Mouse (Mus musculus) liver, embryonic 11.5 days (tissue): ENCODE measurements around the gene Vax2. TPM values are rescaled to one million over a fixed set of nuclear protein-coding genes. Genes with fewer than 3 reads are reported as not detected.

Source experiments
- ATAC-seq: fragments of 200-750 bp; cut with Nextera tagmentation; replicated peaks from 2 replicates; pipeline ENCODE4 v1.8.0; 2017; ENCODE audit warnings: moderate number of reproducible peaks, mild to moderate bottlenecking, moderate TSS enrichment, moderate library complexity; ENCODE audit not compliant: low FRiP score
- DNase-seq: peaks from one replicate; pipeline ENCODE4 v3.0.0-alpha.2; 2017; ENCODE audit warnings: low spot score
- H3K27ac ChIP-seq: fragments of 300-500 bp; sonication (generic); 2 replicates; pipeline ENCODE4 v1.5.1; 2014; ENCODE audit warnings: mild to moderate bottlenecking, low read depth, low read length, control low read depth
- H3K27me3 ChIP-seq: fragments of 300-500 bp; sonication (generic); replicated peaks from 2 replicates; pipeline ENCODE4 v1.6.1; 2014; ENCODE audit warnings: low read length, mixed read lengths; ENCODE audit not compliant: control insufficient read depth, insufficient read depth
- H3K36me3 ChIP-seq: fragments of 300-500 bp; sonication (generic); 2 replicates; pipeline ENCODE4 v1.6.1; 2014; ENCODE audit warnings: mild to moderate bottlenecking, low read length, moderate library complexity, mixed read lengths; ENCODE audit not compliant: control insufficient read depth, insufficient read depth
- H3K4me1 ChIP-seq: fragments of 300-500 bp; sonication (generic); replicated peaks from 2 replicates; pipeline ENCODE4 v1.6.1; 2014; ENCODE audit warnings: low read length, mixed read lengths; ENCODE audit not compliant: control insufficient read depth, insufficient read depth
- H3K4me2 ChIP-seq: fragments of 300-500 bp; sonication (generic); 2 replicates; pipeline ENCODE4 v1.6.1; 2014; ENCODE audit warnings: mild to moderate bottlenecking, control low read depth, moderate library complexity
- H3K4me3 ChIP-seq: fragments of 300-500 bp; sonication (generic); 2 replicates; pipeline ENCODE4 v1.5.1; 2014; ENCODE audit warnings: low read depth, low read length, control low read depth
- H3K9ac ChIP-seq: fragments of 300-500 bp; sonication (generic); 2 replicates; pipeline ENCODE4 v1.6.1; 2014; ENCODE audit warnings: low read depth, low read length, control low read depth
- H3K9me3 ChIP-seq: fragments of 300-500 bp; sonication (generic); 2 replicates; pipeline ENCODE4 v1.6.1; 2016; ENCODE audit warnings: low read length, inconsistent platforms, mixed read lengths; ENCODE audit not compliant: control insufficient read depth
- WGBS: fragments of 180-500 bp; shearing (Covaris S2); extraction: QIAGEN DNeasy Blood & Tissue Kit; methylation state at CpG from one replicate; pipeline ENCODE4 v1.1.7; 2014; 5-methylcytosine and 5-hydroxymethylcytosine counted together
- polyA plus RNA-seq: library from polyadenylated mRNA; unstranded; fragments of >200 nt; fragmentation: Nextera tagmentation; extraction: Ambion mirVana; gene quantifications from 2 replicates; pipeline ENCODE4 v1.2.1, GENCODE M21; 2014

Gene Vax2
- polyA plus RNA-seq, 1 experiment from 2014 or later, result not detected

DNA sequence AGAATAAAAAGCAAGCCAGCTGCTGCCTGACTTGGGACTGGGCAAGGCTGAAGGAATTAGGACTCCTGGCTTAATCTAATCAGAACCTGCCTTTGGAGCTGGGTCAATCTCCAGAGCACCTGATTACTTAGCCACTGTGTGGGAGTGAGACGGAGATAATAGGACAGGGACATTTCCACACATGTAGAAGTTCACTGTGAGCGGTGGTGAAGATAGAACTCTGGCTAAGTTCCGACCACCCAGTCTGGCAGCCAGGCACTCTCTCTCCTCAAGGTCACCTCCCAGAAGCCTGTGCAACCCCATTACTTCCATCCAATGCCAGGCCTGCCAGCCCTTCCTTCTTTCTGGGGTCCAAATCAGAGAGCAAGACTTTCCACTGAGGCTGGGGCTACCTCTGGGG, 55.9 kb downstream of the Vax2 start:
- H3K4me1 ChIP-seq, result peaks cover 5% of the 10 kb centered on the region
- H3K27me3 ChIP-seq, result peaks cover 24% of the 10 kb centered on the region
- H3K9me3 ChIP-seq, result no peaks in the 10 kb centered on the region
- DNase-seq (no peak), ATAC-seq (no peak)
- H3K27ac ChIP-seq, result no peak overlapping the region
- no peak overlapping the region for H3K9ac ChIP-seq
- H3K36me3 ChIP-seq, result peaks cover 11% of the 10 kb centered on the region; the same call in 1 of the 2 replicates
- 63% methylated on average over 3 of the region's 3 CpGs for WGBS
- H3K4me2 ChIP-seq, result no peak overlapping the region
- no peak overlapping the region for H3K4me3 ChIP-seq

DNA sequence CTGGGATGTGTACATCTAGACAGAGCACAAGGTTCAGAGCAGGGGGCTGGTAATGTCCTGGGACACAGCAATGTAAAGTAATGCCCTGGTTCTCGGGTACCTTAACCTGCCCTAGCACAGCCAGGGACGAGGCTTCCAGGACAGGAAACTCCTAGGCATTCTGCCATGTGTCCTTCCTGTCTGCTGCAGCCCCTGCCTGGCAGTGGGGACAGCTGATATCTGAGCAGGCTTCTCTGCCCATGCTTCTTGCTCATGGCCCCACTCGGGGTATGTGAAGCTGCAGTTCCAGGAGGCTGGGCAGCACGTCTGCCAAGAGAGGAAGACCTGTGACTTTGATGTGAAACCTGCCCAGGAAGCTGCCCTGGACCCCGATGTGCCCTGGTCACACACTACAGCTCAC, 57.4 kb downstream of the Vax2 start:
- ATAC-seq (no peak), DNase-seq (no peak)
- no peak overlapping the region for H3K9ac ChIP-seq
- WGBS, result 85% methylated on average over 5 of the region's 5 CpGs
- H3K9me3 ChIP-seq, result no peaks in the 10 kb centered on the region
- no peak overlapping the region for H3K4me3 ChIP-seq
- no peak overlapping the region for H3K27ac ChIP-seq
- peaks cover 9% of the 10 kb centered on the region for H3K27me3 ChIP-seq
- H3K4me1 ChIP-seq, result no peaks in the 10 kb centered on the region
- no peak overlapping the region for H3K4me2 ChIP-seq
- peaks cover 21% of the 10 kb centered on the region for H3K36me3 ChIP-seq

GRCm38 (mm10) chr6:83774126-83774525, 63.1 kb downstream of the Vax2 start:
- Histone ChIP-seq H3K4me1 (peaks cover 12% of the 10 kb centered on the region), H3K27me3 (no peaks in the 10 kb centered on the region), H3K36me3 (peaks cover 20% of the 10 kb centered on the region), H3K4me2 (peak overlapping the region; percentile 94), H3K4me3 (peak overlapping the region; percentile 95), H3K27ac (no peak overlapping the region), H3K9ac (peak overlapping the region; percentile 96; the same call in 1 of the 2 replicates), H3K9me3 (no peaks in the 10 kb centered on the region)
- no peak for ATAC-seq
- no peak for DNase-seq
- WGBS, result 69% methylated on average over 8 of the region's 9 CpGs

DNA sequence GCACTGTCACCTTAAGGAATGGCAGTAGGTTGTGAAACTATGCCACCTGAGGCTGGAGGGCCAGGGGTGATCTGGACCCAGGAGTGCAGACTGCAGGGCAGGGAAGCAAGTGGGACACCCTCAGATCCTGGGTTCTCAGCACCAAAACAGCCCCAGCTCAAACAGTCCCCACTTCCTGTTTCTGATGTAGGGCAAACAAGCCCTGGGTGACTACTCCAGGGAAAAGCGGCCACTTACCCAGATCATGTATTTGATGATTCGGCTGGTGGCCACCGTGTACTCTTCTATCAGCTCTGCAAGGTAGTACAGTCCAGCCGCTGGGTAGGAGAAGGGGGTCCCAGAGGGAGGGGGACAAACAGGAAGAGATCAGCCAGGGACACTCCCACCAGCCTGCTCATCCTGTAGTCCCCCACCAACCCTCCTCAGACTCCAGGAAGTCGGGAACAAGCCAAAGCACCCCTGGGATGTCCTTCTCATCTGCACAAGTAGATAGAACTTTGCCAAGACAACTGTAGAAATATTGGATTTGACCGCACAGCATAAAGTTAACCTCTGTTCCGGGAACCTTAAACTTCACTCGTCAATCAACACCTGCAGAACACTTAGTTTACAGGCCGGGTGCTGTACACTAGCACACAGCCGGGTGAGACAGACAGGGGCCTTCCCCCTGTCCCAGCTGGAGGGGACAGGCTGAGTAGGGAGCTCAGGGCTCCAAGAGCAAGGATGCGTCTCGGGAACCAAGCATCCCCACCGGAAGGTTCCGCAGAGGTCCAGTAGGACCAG, 63.9 kb downstream of the Vax2 start:
- ATAC-seq (peak; percentile 50), DNase-seq (peak; percentile 58)
- Histone ChIP-seq H3K36me3 (peaks cover 17% of the 10 kb centered on the region), H3K27me3 (no peaks in the 10 kb centered on the region), H3K9me3 (no peaks in the 10 kb centered on the region), H3K27ac (peak overlapping the region; percentile 86), H3K4me1 (peaks cover 12% of the 10 kb centered on the region), H3K4me2 (peak overlapping the region; percentile 94), H3K9ac (peak overlapping the region; percentile 96), H3K4me3 (peak overlapping the region; percentile 95)
- 1% methylated on average over 14 of the region's 14 CpGs for WGBS

DNA sequence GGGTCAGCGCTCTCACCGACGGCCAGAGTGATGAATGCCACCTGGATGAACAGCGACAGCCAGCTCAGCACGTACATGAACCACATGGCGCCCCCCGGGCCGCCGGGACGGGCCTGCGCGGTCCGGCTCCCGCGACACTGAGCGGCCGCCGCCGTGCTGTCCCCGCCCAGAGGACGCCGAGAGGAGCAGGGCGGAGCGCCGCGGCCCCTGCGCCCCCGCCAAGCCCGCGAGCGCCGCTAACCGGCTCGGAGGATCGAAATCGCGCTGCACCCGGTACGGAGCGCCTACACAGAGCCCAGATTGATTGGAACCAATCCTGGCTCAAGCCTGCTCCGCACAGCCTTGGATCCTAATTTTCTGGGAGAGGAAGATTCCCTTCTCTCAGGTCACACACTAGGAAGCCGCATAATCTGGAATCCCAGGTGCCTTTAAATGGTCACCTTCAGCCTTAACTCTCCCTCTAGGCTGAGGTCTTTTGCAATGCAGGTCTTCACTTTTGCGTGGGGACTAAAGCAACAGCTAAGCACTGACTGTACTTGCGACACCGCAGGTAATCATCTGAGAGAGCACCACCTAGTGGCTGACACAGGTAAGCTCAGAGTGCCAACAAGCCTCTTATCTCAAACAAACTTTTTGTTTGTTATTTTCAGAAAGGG, 64.7 kb downstream of the Vax2 start, which contains the start of gene Tex261:
TSS of gene Tex261 (minus strand) at position 176 of the 656 bp plus-strand sequence.
- peak within 1 kb of the TSS; percentile 86 for H3K27ac ChIP-seq
- peak within 1 kb of the TSS; percentile 94 for H3K4me2 ChIP-seq
- H3K27me3 ChIP-seq, result no peaks in the 10 kb centered on the region
- H3K4me1 ChIP-seq, result peaks cover 12% of the 10 kb centered on the region
- H3K4me3 ChIP-seq, result peak within 1 kb of the TSS; percentile 95
- DNase-seq, result peak; percentile 83
- peaks cover 17% of the 10 kb centered on the region for H3K36me3 ChIP-seq
- WGBS, result under 1% methylated on average over 44 of the region's 45 CpGs
- ATAC-seq, result peak; percentile 93
- peak within 1 kb of the TSS; percentile 96 for H3K9ac ChIP-seq
- no peaks in the 10 kb centered on the region for H3K9me3 ChIP-seq

DNA sequence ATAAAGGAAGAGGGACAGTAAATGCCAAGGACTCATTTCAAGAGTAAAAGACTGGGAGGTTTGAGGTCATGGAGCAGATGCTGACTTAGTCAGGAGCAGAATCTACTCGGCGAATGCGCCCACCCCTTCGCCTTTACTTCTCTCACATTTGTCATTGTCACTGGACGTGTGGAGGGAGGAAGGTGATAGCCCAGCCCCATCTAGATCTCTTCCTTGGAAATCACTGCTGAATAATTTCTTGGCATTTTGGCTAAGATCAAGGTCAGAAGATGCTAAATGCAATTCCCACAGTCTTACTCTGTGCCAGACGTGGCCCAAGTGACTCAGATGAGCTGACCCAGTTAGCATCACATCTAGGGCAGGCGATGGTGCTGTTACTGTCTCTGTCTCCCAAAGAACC, 67.2 kb downstream of the Vax2 start:
- 72% methylated on average over 7 of the region's 7 CpGs for WGBS
- no peak for DNase-seq
- no peak overlapping the region for H3K4me3 ChIP-seq
- no peak overlapping the region for H3K9ac ChIP-seq
- H3K9me3 ChIP-seq, result no peaks in the 10 kb centered on the region
- no peak for ATAC-seq
- peaks cover 12% of the 10 kb centered on the region for H3K4me1 ChIP-seq
- H3K27ac ChIP-seq, result no peak overlapping the region
- H3K27me3 ChIP-seq, result no peaks in the 10 kb centered on the region
- H3K36me3 ChIP-seq, result peaks cover 5% of the 10 kb centered on the region
- no peak overlapping the region for H3K4me2 ChIP-seq

- Histone ChIP-seq H3K4me2 (no peak overlapping the region), H3K4me1 (peaks cover 8% of the 10 kb centered on the region), H3K27ac (no peak overlapping the region), H3K27me3 (no peaks in the 10 kb centered on the region), H3K4me3 (no peak overlapping the region), H3K9ac (no peak overlapping the region), H3K36me3 (no peaks in the 10 kb centered on the region), H3K9me3 (no peaks in the 10 kb centered on the region)
- ATAC-seq (no peak), DNase-seq (no peak)
- WGBS, result 4% methylated on average over 5 of the region's 5 CpGs
Measured at GRCm38 (mm10) chr6:83779026-83779425, 68.0 kb downstream of the Vax2 start.

DNA sequence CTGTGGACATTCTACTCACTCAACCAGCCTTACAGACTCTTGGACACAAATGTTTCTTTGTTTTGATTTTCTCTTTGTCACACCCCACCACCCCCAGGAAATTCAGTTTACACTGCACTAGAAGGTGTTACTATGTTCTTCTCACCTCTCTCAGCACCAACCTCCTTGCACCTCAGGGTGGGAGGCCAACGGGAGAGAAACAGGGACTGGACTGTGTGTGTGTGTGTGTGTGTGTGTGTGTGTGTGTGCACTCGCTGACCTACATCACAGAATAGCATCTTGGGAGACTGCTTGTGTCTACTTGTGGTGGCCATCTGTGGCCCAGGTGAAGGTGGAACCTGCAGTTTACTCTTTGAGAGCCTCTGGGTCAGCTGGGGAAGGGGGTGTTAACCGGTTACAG, 75.4 kb downstream of the Vax2 start:
- Histone ChIP-seq H3K4me1 (no peaks in the 10 kb centered on the region), H3K27me3 (no peaks in the 10 kb centered on the region), H3K9me3 (no peaks in the 10 kb centered on the region), H3K36me3 (no peaks in the 10 kb centered on the region), H3K9ac (no peak overlapping the region), H3K27ac (no peak overlapping the region), H3K4me2 (no peak overlapping the region), H3K4me3 (no peak overlapping the region)
- WGBS, result 74% methylated on average over 3 of the region's 3 CpGs
- DNase-seq (no peak), ATAC-seq (no peak)
